Mouse (Mus musculus): ENCODE data around the gene Mindy4b-ps. TPM values are rescaled to one million over a fixed set of nuclear protein-coding genes. Genes with fewer than 3 reads are reported as not detected.

The Mindy4b-ps gene
- polyA plus RNA-seq, 2 experiments, result 0.04 TPM; not detected in 1

- Histone ChIP-seq H3K27ac (replicated peaks; ENCODE audit: low read depth, low read length) (no peak overlapping the region), H3K4me2 (replicated peaks; ENCODE audit: low read depth, low read length, severe bottlenecking) (no peak overlapping the region), H3K4me3 (replicated peaks; ENCODE audit: low read length) (no peak overlapping the region), H3K27me3 (ENCODE audit: control insufficient read depth, insufficient read depth, low read length) (no peaks in the 10 kb centered on the region), H3K36me3 (ENCODE audit: control insufficient read depth, insufficient read depth, low read length) (no peaks in the 10 kb centered on the region), H3K4me1 (ENCODE audit: control insufficient read depth, insufficient read depth, low read length) (no peaks in the 10 kb centered on the region), H3K9ac (ENCODE audit: low read depth, low read length, severe bottlenecking) (no peak overlapping the region), H3K9me3 (ENCODE audit: control insufficient read depth, low read length) (no peaks in the 10 kb centered on the region)
- no peak for TF ChIP-seq POLR2A (IDR thresholded peaks at IDR 0.05; ENCODE audit: borderline replicate concordance, extremely low read depth, insufficient read depth, insufficient read length)
- ATAC-seq (ENCODE audit: low FRiP score, low read depth) (no peak), DNase-seq (ENCODE audit: low spot score) (no peak)
- WGBS, result 69% methylated on average over 4 of the region's 4 CpGs
Measured at GRCm38 (mm10) chr3:58826266-58826665, 4.2 kb upstream of the Mindy4b-ps start.

GRCm38 (mm10) chr3:58817337-58817736, 4.8 kb downstream of the Mindy4b-ps start:
- no peak for ATAC-seq (ENCODE audit: low FRiP score, low read depth)

GRCm38 (mm10) chr3:58814191-58814590, 7.9 kb downstream of the Mindy4b-ps start:
- 77% methylated on average over 3 of the region's 3 CpGs for WGBS
- no peaks in the 10 kb centered on the region for H3K27me3 ChIP-seq (ENCODE audit: control insufficient read depth, insufficient read depth, low read length)
- ATAC-seq (ENCODE audit: low FRiP score, low read depth), result no peak

More at GRCm38 (mm10) chr3:58817337-58817736, 4.8 kb downstream of the Mindy4b-ps start:
- Histone ChIP-seq H3K27me3 (ENCODE audit: control insufficient read depth, insufficient read depth, low read length) (no peaks in the 10 kb centered on the region), H3K4me2 (replicated peaks; ENCODE audit: low read depth, low read length, severe bottlenecking) (no peak overlapping the region), H3K36me3 (ENCODE audit: control insufficient read depth, insufficient read depth, low read length) (no peaks in the 10 kb centered on the region), H3K4me3 (replicated peaks; ENCODE audit: low read length) (no peak overlapping the region), H3K27ac (replicated peaks; ENCODE audit: low read depth, low read length) (no peak overlapping the region), H3K4me1 (ENCODE audit: control insufficient read depth, insufficient read depth, low read length) (no peaks in the 10 kb centered on the region; the same call in 1 of the 2 replicates), H3K9ac (ENCODE audit: low read depth, low read length, severe bottlenecking) (no peak overlapping the region), H3K9me3 (ENCODE audit: control insufficient read depth, low read length) (no peaks in the 10 kb centered on the region)
- TF ChIP-seq POLR2A (IDR thresholded peaks at IDR 0.05; ENCODE audit: borderline replicate concordance, extremely low read depth, insufficient read depth, insufficient read length), result no peak
- WGBS, result 41% methylated on average over 6 of the region's 6 CpGs
- DNase-seq (ENCODE audit: low spot score), result peak; percentile 5

GRCm38 (mm10) chr3:58810353-58810752, 11.8 kb downstream of the Mindy4b-ps start:
- Histone ChIP-seq H3K9me3 (ENCODE audit: control insufficient read depth, low read length) (no peaks in the 10 kb centered on the region), H3K4me2 (replicated peaks; ENCODE audit: low read depth, low read length, severe bottlenecking) (no peak overlapping the region), H3K4me1 (ENCODE audit: control insufficient read depth, insufficient read depth, low read length) (peaks cover 9% of the 10 kb centered on the region; the same call in 1 of the 2 replicates), H3K27ac (replicated peaks; ENCODE audit: low read depth, low read length) (no peak overlapping the region), H3K36me3 (ENCODE audit: control insufficient read depth, insufficient read depth, low read length) (no peaks in the 10 kb centered on the region), H3K9ac (ENCODE audit: low read depth, low read length, severe bottlenecking) (no peak overlapping the region), H3K4me3 (replicated peaks; ENCODE audit: low read length) (no peak overlapping the region), H3K27me3 (ENCODE audit: control insufficient read depth, insufficient read depth, low read length) (no peaks in the 10 kb centered on the region)
- WGBS, result 20% methylated on average over 11 of the region's 11 CpGs
- no peak for TF ChIP-seq POLR2A (IDR thresholded peaks at IDR 0.05; ENCODE audit: borderline replicate concordance, extremely low read depth, insufficient read depth, insufficient read length)
- DNase-seq (ENCODE audit: low spot score) (no peak), ATAC-seq (ENCODE audit: low FRiP score, low read depth) (no peak)

More at GRCm38 (mm10) chr3:58814191-58814590, 7.9 kb downstream of the Mindy4b-ps start:
- Histone ChIP-seq H3K27ac (replicated peaks; ENCODE audit: low read depth, low read length) (no peak overlapping the region), H3K9ac (ENCODE audit: low read depth, low read length, severe bottlenecking) (no peak overlapping the region), H3K9me3 (ENCODE audit: control insufficient read depth, low read length) (no peaks in the 10 kb centered on the region), H3K4me3 (replicated peaks; ENCODE audit: low read length) (no peak overlapping the region), H3K36me3 (ENCODE audit: control insufficient read depth, insufficient read depth, low read length) (no peaks in the 10 kb centered on the region), H3K4me2 (replicated peaks; ENCODE audit: low read depth, low read length, severe bottlenecking) (no peak overlapping the region), H3K4me1 (ENCODE audit: control insufficient read depth, insufficient read depth, low read length) (peaks cover 5% of the 10 kb centered on the region; the same call in 1 of the 2 replicates)
- DNase-seq (ENCODE audit: low spot score), result no peak
- no peak for TF ChIP-seq POLR2A (IDR thresholded peaks at IDR 0.05; ENCODE audit: borderline replicate concordance, extremely low read depth, insufficient read depth, insufficient read length)

GRCm38 (mm10) chr3:58809111-58809915, 12.8 kb downstream of the Mindy4b-ps start:
- no peaks in the 10 kb centered on the region for H3K36me3 ChIP-seq (ENCODE audit: control insufficient read depth, insufficient read depth, low read length)
- H3K4me1 ChIP-seq (ENCODE audit: control insufficient read depth, insufficient read depth, low read length), result peaks cover 9% of the 10 kb centered on the region; the same call in 1 of the 2 replicates
- no peak for ATAC-seq (ENCODE audit: low FRiP score, low read depth)
- WGBS, result 34% methylated on average over 12 of the region's 12 CpGs
- H3K4me3 ChIP-seq (replicated peaks; ENCODE audit: low read length), result no peak overlapping the region
- no peak for TF ChIP-seq POLR2A (IDR thresholded peaks at IDR 0.05; ENCODE audit: borderline replicate concordance, extremely low read depth, insufficient read depth, insufficient read length)
- no peaks in the 10 kb centered on the region for H3K27me3 ChIP-seq (ENCODE audit: control insufficient read depth, insufficient read depth, low read length)
- no peak for DNase-seq (ENCODE audit: low spot score)
- H3K27ac ChIP-seq (replicated peaks; ENCODE audit: low read depth, low read length), result no peak overlapping the region; the same call in 1 of the 2 replicates
- H3K9me3 ChIP-seq (ENCODE audit: control insufficient read depth, low read length), result no peaks in the 10 kb centered on the region
- no peak overlapping the region for H3K9ac ChIP-seq (ENCODE audit: low read depth, low read length, severe bottlenecking)
- no peak overlapping the region for H3K4me2 ChIP-seq (replicated peaks; ENCODE audit: low read depth, low read length, severe bottlenecking)
